Mouse (Mus musculus): ENCODE data around the gene Atn1. TPM values are rescaled to one million over a fixed set of nuclear protein-coding genes. Genes with fewer than 3 reads are reported as not detected.
"Not testable (repeated sequence)": the region's sequence is repeated elsewhere in the genome, so short reads cannot be mapped to it uniquely, and the experiment has no call there.

Gene Atn1
- 15.0 and 18.5 TPM in 2 replicates for polyA plus RNA-seq (2014; fragmentation: Nextera tagmentation; extraction: Ambion mirVana)

GRCm38 (mm10) chr6:124755831-124756595 is at the start of gene Atn1, which contains the start of gene Gm45234:
Gene Atn1 (minus strand): TSS chr6:124756524.
Gene Gm45234 (minus strand): TSS chr6:124756021.
- no peaks in the 10 kb centered on the region for H3K27me3 ChIP-seq (ENCODE audit: control insufficient read depth, insufficient read depth, low read length)
- H3K27ac ChIP-seq (ENCODE audit: low read length), result peak within 1 kb of the TSS; percentile 98
- ATAC-seq (ENCODE audit: insufficient number of reproducible peaks, insufficient read depth, low FRiP score, low read depth), result peak; percentile 48
- H3K4me3 ChIP-seq (ENCODE audit: low read depth, low read length), result peak within 1 kb of the TSS; percentile 85
- peak within 1 kb of the TSS; percentile 97 for H3K9ac ChIP-seq (replicated peaks; ENCODE audit: low read depth, low read length)
- H3K4me1 ChIP-seq (ENCODE audit: control insufficient read depth, insufficient read depth, low read length), result peaks cover 37% of the 10 kb centered on the region; the same call in 1 of the 2 replicates
- peak within 1 kb of the TSS; percentile 83 for H3K4me2 ChIP-seq (replicated peaks; ENCODE audit: low read depth, low read length)
- under 1% methylated on average over 79 of the region's 100 CpGs for WGBS
- no peaks in the 10 kb centered on the region for H3K9me3 ChIP-seq (ENCODE audit: control insufficient read depth, low read depth, low read length)
- 0 out of 2 replicates have a peak, but pooled peaks cover 6% of the 10 kb centered on the region for H3K36me3 ChIP-seq (ENCODE audit: control insufficient read depth, insufficient read depth, low read length)

DNA sequence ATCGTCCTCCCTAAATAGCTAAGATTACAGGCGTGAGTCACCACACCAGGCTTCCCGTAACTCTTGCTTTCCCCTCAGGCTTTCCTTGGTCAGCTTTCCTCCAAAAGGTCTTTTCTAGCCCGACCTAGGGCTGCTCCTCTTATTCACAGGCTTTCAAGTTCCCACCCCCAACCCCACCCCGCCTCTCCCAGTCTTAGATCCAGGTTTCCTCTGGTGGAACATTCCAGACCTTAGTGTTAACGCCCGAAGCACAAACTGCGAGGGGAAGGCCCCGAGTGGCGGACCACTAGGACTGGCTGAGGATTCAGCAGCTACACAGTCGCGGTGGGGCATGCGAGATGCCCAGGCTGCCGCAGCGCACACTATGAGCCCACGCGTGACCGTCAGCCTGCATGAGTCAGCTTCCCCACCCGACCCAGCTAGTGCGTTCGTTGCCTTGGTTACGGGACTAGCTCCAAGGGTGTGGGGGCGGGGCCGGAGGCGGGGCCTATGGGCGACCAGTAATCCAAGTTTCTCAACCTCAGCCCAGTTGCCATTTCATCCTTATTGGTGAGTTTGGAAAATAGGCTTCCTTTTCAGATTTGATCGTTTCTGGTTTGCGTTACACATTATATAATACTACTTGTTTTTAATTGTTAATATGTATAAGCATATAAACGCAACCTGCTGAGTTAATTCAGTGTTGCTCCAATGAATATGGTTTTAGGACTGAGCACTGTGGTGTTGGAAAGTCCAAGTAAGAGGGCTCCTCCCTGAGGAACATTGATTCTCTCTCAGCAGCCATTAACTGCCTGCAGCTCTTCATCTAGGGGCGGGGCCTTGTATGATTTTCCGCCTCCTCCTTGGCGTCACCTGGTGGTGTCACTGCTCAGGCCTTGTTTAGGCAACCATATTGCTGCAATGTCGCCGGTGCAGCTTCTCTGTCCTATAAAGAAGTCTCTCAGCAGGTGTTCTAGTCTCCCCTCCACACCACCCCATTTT is 49.3 kb upstream of the Atn1 start:
- no peaks in the 10 kb centered on the region for H3K27me3 ChIP-seq (ENCODE audit: control insufficient read depth, insufficient read depth, low read length)
- 2% methylated on average over 34 of the region's 34 CpGs for WGBS
- peaks cover 5% of the 10 kb centered on the region for H3K36me3 ChIP-seq (ENCODE audit: control insufficient read depth, insufficient read depth, low read length)
- peak overlapping the region; percentile 74 for H3K4me2 ChIP-seq (replicated peaks; ENCODE audit: low read depth, low read length)
- peaks cover 17% of the 10 kb centered on the region; the same call in 1 of the 2 replicates for H3K4me1 ChIP-seq (ENCODE audit: control insufficient read depth, insufficient read depth, low read length)
- peak overlapping the region; percentile 47 for H3K4me3 ChIP-seq (ENCODE audit: low read depth, low read length)
- peak overlapping the region; percentile 95 for H3K27ac ChIP-seq (ENCODE audit: low read length)
- H3K9ac ChIP-seq (replicated peaks; ENCODE audit: low read depth, low read length), result peak overlapping the region; percentile 38; the same call in 1 of the 2 replicates
- no peaks in the 10 kb centered on the region for H3K9me3 ChIP-seq (ENCODE audit: control insufficient read depth, low read depth, low read length)
- peak; percentile 86 for ATAC-seq (ENCODE audit: insufficient number of reproducible peaks, insufficient read depth, low FRiP score, low read depth)

GRCm38 (mm10) chr6:124804341-124804740 is 48.0 kb upstream of the Atn1 start:
- 78% methylated on average over 3 of the region's 3 CpGs for WGBS
- H3K9ac ChIP-seq (replicated peaks; ENCODE audit: low read depth, low read length), result no peak overlapping the region
- no peak overlapping the region for H3K4me2 ChIP-seq (replicated peaks; ENCODE audit: low read depth, low read length)
- H3K4me3 ChIP-seq (ENCODE audit: low read depth, low read length), result no peak overlapping the region
- ATAC-seq (ENCODE audit: insufficient number of reproducible peaks, insufficient read depth, low FRiP score, low read depth), result no peak
- H3K27me3 ChIP-seq (ENCODE audit: control insufficient read depth, insufficient read depth, low read length), result no peaks in the 10 kb centered on the region
- no peaks in the 10 kb centered on the region for H3K9me3 ChIP-seq (ENCODE audit: control insufficient read depth, low read depth, low read length)
- no peaks in the 10 kb centered on the region for H3K36me3 ChIP-seq (ENCODE audit: control insufficient read depth, insufficient read depth, low read length)
- H3K27ac ChIP-seq (ENCODE audit: low read length), result no peak overlapping the region
- peaks cover 13% of the 10 kb centered on the region; the same call in 1 of the 2 replicates for H3K4me1 ChIP-seq (ENCODE audit: control insufficient read depth, insufficient read depth, low read length)

DNA sequence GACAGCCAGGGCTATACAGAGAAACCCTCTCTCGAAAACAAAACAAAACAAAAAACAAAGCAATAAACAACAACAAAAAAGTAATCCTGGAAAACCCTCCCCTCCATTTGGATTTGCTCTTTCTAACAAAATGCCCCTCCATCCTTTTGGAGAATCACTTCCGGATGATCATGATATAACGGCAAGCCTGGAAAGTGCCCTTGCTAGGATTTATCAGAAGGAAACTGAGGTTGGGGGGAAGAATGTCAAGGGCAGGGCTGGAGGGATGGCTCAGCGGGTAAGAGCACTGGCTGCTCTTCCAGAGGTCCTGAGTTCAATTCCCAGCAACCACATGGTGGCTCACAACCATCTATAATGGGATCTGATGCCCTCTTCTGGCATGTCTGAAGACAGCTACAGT is 47.4 kb upstream of the Atn1 start:
- not testable (repeated sequence) for H3K9ac ChIP-seq (replicated peaks; ENCODE audit: low read depth, low read length); H3K4me2 ChIP-seq (replicated peaks; ENCODE audit: low read depth, low read length); H3K4me3 ChIP-seq (ENCODE audit: low read depth, low read length); H3K27me3 ChIP-seq (ENCODE audit: control insufficient read depth, insufficient read depth, low read length); H3K36me3 ChIP-seq (ENCODE audit: control insufficient read depth, insufficient read depth, low read length); H3K27ac ChIP-seq (ENCODE audit: low read length); ATAC-seq (ENCODE audit: insufficient number of reproducible peaks, insufficient read depth, low FRiP score, low read depth); H3K9me3 ChIP-seq (ENCODE audit: control insufficient read depth, low read depth, low read length)
- H3K4me1 ChIP-seq (ENCODE audit: control insufficient read depth, insufficient read depth, low read length), result peaks cover 12% of the 10 kb centered on the region; the same call in 1 of the 2 replicates
- 93% methylated on average over 4 of the region's 4 CpGs for WGBS

DNA sequence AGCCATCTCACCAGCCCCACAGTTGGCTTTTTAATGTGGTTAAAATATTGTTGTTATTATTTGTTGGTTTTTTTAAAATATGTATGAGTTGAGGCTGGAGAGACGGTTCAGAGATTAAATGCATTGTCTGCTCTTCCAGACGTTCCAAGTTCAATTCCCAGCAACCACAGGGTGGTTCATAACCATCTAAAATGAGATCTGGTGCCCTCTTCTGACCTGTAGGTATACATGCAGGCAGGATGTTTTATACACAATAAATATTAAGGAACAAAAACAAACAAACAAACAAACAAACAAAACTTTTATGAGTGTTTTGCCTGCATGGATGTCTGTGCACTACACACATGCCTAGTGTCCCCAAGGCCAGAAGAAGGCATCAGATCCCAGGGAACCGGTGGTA is 46.7 kb upstream of the Atn1 start:
- WGBS, result 81% methylated on average over 3 of the region's 3 CpGs
- H3K36me3 ChIP-seq (ENCODE audit: control insufficient read depth, insufficient read depth, low read length), result no peaks in the 10 kb centered on the region
- ATAC-seq (ENCODE audit: insufficient number of reproducible peaks, insufficient read depth, low FRiP score, low read depth), result no peak

DNA sequence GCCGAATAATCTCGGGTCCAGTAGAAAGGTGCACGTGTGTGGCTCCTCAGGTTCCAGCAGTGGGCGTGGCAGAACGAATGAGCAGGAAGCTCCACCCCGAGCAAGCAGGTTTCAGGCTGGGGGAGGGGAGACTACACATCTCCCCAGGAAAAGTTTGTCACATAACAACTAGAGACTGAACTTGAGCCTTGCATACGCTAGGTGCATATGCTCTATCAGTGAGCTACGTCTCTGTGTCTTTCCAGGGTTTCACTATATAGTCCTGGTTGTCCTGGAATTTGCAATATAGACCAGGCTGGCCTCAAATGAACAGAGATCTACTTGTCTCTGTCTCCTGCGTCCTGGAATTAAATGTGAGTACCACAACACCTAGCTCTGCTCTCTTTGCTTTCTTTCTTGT is 46.1 kb upstream of the Atn1 start:
- not testable (repeated sequence) for H3K27me3 ChIP-seq (ENCODE audit: control insufficient read depth, insufficient read depth, low read length); H3K4me3 ChIP-seq (ENCODE audit: low read depth, low read length); H3K9ac ChIP-seq (replicated peaks; ENCODE audit: low read depth, low read length); ATAC-seq (ENCODE audit: insufficient number of reproducible peaks, insufficient read depth, low FRiP score, low read depth); H3K9me3 ChIP-seq (ENCODE audit: control insufficient read depth, low read depth, low read length); H3K36me3 ChIP-seq (ENCODE audit: control insufficient read depth, insufficient read depth, low read length); H3K4me1 ChIP-seq (ENCODE audit: control insufficient read depth, insufficient read depth, low read length); H3K27ac ChIP-seq (ENCODE audit: low read length)
- 15% methylated on average over 5 of the region's 9 CpGs for WGBS
- 0 out of 2 replicates have a peak overlapping the region, but pooled peaks have one; percentile 12 for H3K4me2 ChIP-seq (replicated peaks; ENCODE audit: low read depth, low read length)

More for the DNA sequence above, 46.7 kb upstream of the Atn1 start:
- no peaks in the 10 kb centered on the region for H3K9me3 ChIP-seq (ENCODE audit: control insufficient read depth, low read depth, low read length)
- H3K9ac ChIP-seq (replicated peaks; ENCODE audit: low read depth, low read length), result no peak overlapping the region
- H3K4me2 ChIP-seq (replicated peaks; ENCODE audit: low read depth, low read length), result no peak overlapping the region
- H3K4me3 ChIP-seq (ENCODE audit: low read depth, low read length), result no peak overlapping the region
- no peak overlapping the region for H3K27ac ChIP-seq (ENCODE audit: low read length)
- H3K27me3 ChIP-seq (ENCODE audit: control insufficient read depth, insufficient read depth, low read length), result no peaks in the 10 kb centered on the region
- peaks cover 8% of the 10 kb centered on the region; the same call in 1 of the 2 replicates for H3K4me1 ChIP-seq (ENCODE audit: control insufficient read depth, insufficient read depth, low read length)

- WGBS, result 64% methylated on average over 2 of the region's 2 CpGs
- no peaks in the 10 kb centered on the region for H3K36me3 ChIP-seq (ENCODE audit: control insufficient read depth, insufficient read depth, low read length)
These were observed 39.9 kb upstream of the Atn1 start for GRCm38 (mm10) chr6:124796200-124796599.

DNA sequence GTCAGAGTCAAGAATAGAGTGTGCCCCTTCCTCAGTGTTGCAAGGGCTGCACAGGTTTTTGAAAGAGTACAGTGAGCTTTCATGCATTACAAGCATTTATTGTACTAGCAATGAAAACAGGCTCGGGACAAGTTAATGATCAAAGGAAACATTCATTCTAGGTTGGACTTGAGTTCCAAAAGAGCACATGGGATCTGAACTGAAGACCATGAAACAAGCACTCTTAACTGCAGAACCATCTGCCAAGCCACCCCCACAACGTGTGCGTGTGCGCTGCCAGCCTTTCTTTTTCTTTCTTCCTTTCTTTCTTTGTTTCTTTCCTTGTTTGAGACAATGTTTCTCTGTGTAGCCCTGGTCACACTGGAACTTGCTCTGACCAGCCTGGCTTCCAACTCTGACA is 39.5 kb upstream of the Atn1 start:
- no peak for ATAC-seq (ENCODE audit: insufficient number of reproducible peaks, insufficient read depth, low FRiP score, low read depth)
- WGBS, result 70% methylated on average over 4 of the region's 4 CpGs

More at GRCm38 (mm10) chr6:124796200-124796599, 39.9 kb upstream of the Atn1 start:
- Histone ChIP-seq H3K9ac (replicated peaks; ENCODE audit: low read depth, low read length) (no peak overlapping the region), H3K4me2 (replicated peaks; ENCODE audit: low read depth, low read length) (no peak overlapping the region), H3K27me3 (ENCODE audit: control insufficient read depth, insufficient read depth, low read length) (no peaks in the 10 kb centered on the region), H3K4me3 (ENCODE audit: low read depth, low read length) (no peak overlapping the region), H3K9me3 (ENCODE audit: control insufficient read depth, low read depth, low read length) (no peaks in the 10 kb centered on the region), H3K4me1 (ENCODE audit: control insufficient read depth, insufficient read depth, low read length) (no peaks in the 10 kb centered on the region), H3K27ac (ENCODE audit: low read length) (peak overlapping the region; percentile 49; the same call in 1 of the 2 replicates)
- ATAC-seq (ENCODE audit: insufficient number of reproducible peaks, insufficient read depth, low FRiP score, low read depth), result no peak; the same call in 1 of the 2 replicates

More for the DNA sequence above, 39.5 kb upstream of the Atn1 start:
- Histone ChIP-seq H3K4me1 (ENCODE audit: control insufficient read depth, insufficient read depth, low read length) (no peaks in the 10 kb centered on the region), H3K36me3 (ENCODE audit: control insufficient read depth, insufficient read depth, low read length) (no peaks in the 10 kb centered on the region), H3K27ac (ENCODE audit: low read length) (peak overlapping the region; percentile 49; the same call in 1 of the 2 replicates), H3K9ac (replicated peaks; ENCODE audit: low read depth, low read length) (no peak overlapping the region), H3K27me3 (ENCODE audit: control insufficient read depth, insufficient read depth, low read length) (no peaks in the 10 kb centered on the region), H3K4me3 (ENCODE audit: low read depth, low read length) (no peak overlapping the region), H3K9me3 (ENCODE audit: control insufficient read depth, low read depth, low read length) (no peaks in the 10 kb centered on the region), H3K4me2 (replicated peaks; ENCODE audit: low read depth, low read length) (no peak overlapping the region)
